Mouse (Mus musculus) mammary gland, adult 2 months (tissue): Measurements from ENCODE around the gene Gm5678. TPM values are rescaled to one million over a fixed set of nuclear protein-coding genes. Genes with fewer than 3 reads are reported as not detected.

Experiments
- polyA plus RNA-seq: library from polyadenylated mRNA; depleted of rRNA; stranded (reverse); fragments of >200 nt; gene quantifications from 2 replicates; pipeline ENCODE4 v1.2.3, GENCODE M21; 2012; ENCODE audit warnings: low replicate concordance; rRNA removed

The Gm5678 gene
- polyA plus RNA-seq: not detected in 2 replicates

DNA sequence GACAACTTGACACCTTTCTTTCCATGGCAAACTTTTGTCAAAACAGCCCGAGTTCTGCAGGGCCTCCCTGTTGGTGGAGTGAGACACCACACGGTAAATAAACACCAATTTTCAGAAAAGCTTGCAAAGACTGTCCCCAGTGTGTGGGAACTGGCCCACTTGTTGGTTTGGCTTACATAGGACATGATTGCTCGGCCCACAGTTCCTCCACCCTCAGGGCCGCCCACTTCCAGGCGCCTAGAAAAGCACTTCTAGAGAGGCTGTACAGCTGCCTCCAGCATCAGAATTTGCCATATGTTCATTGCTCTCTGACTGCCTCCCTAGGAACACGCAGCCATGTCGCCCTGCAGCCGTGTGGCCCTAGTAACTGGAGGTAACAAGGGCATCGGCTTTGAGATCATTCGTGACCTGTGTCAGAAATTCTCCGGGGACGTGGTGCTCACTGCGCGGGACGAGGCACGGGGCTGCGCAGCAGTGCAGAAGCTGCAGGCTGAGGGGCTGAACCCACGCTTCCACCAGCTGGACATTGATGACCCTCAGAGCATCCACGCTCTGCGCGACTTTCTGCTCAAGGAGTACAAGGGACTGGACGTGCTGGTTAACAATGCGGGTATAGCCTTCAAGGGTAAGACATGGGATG is at the start of gene Gm5678:
Gm5678 (plus strand) TSS at position 337 of the 640 bp plus-strand sequence.

GRCm38 (mm10) chr16:93603439-93604212 is 24.3 kb upstream of the Gm5678 start, which contains the start of gene Setd4:
Setd4 (minus strand) TSS chr16:93604063.

GRCm38 (mm10) chr16:93605553-93605952 is 22.3 kb upstream of the Gm5678 start, which contains the start of gene Cbr1:
Cbr1 (plus strand) TSS chr16:93605853.

Other genes with a start within 250 kb of the Gm5678 start
- 9.4 and 9.8 TPM in 2 replicates for gene Setd4, start 24.0 kb upstream of the Gm5678 start, polyA plus RNA-seq
- 71.4 and 115 TPM in 2 replicates for gene Cbr1, start 22.2 kb upstream of the Gm5678 start, polyA plus RNA-seq
- gene Cbr3, start 55.1 kb downstream of the Gm5678 start, polyA plus RNA-seq: 8.7 and 23.0 TPM in 2 replicates
- 47.9 and 48.3 TPM in 2 replicates for gene Dop1b, start 83.8 kb downstream of the Gm5678 start, polyA plus RNA-seq
- gene Morc3, start 204.0 kb downstream of the Gm5678 start, polyA plus RNA-seq: 5.0 and 10.6 TPM in 2 replicates